Mouse (Mus musculus) layer of hippocampus, postnatal 36 days (tissue): ENCODE data around the gene Sri. TPM values are rescaled to one million over a fixed set of nuclear protein-coding genes. Genes with fewer than 3 reads are reported as not detected.
"Not testable (repeated sequence)": the region's sequence is repeated elsewhere in the genome, so short reads cannot be mapped to it uniquely, and the experiment has no call there.

Experiments
- DNase-seq, 2 experiments: peaks; one replicate each; pipeline ENCODE4 v3.0.0; 2022
- total RNA-seq, 2 experiments: library from RNA; stranded (reverse); gene quantifications; 2 replicates each; pipeline ENCODE4 v1.2.3; 2021

Gene Sri
- 100 to 1,000 TPM; 107 to 111 TPM for total RNA-seq

- no peak for DNase-seq
Observed at GRCm38 (mm10) chr5:8045855-8046254, at the start of gene Sri. Sri (plus strand) TSS chr5:8046078.

GRCm38 (mm10) chr5:7996401-7997044 is 49.4 kb upstream of the Sri start:
- DNase-seq: peak in 1 of 2 experiments; percentile 4

DNA sequence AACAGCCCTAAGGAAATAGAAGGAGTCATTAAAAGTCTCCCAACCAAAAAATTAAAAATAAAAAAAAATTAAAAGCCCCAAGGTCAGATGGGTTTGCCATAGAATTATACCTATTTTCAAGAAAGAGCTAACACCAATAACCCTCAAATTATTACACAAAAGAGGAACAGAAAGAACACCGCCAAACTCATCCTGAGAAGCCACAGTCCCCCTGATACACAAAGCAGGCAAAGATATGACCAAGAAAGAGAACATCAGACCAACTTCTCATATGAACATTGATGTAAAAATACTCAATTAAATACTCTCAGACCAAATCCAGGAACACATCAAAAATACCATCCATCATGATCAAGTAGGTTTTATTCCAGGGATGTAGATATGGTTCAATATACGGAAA is 48.8 kb upstream of the Sri start:
- DNase-seq: no peak

DNA sequence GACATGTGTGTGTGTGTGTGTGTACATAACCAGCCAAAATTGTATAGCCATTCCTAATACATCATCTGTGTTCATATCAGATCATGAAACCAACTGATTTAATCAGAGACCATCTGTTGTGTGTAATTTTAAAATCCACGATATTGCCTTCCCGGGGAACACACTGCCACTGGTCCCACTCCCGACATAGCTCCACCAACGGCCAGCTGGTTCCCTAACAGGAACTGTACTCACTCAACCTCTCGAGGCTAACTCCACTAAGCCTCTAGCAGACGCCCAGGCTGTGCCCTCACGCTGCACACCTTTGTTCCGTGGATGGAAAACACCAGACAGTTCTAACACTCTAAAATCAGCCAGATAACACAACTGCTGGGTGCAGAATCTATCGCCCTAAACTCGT is 45.4 kb upstream of the Sri start:
- peak; percentile 28 to 30 for DNase-seq

- no peak for DNase-seq
Observed at GRCm38 (mm10) chr5:8002827-8003226, 43.1 kb upstream of the Sri start.

DNA sequence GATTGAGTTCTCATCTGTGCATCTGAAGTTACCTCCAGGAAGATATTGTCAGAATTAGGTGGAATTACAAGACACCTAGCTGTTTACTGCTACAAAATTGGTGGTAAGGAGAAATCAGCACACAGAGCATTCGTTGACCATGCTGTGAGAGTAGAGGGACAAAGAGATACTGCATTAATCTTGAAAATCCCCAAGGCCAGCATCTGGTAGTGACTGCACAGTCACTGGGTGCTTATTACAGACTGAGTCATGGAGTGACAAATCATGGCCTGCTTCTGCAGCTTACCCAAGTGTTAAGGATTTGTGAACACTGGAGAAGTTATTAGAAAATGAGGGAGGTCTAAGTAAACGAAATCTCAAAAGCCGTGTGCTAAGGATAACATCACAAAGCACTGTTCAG is 32.6 kb upstream of the Sri start:
- DNase-seq: no peak

DNA sequence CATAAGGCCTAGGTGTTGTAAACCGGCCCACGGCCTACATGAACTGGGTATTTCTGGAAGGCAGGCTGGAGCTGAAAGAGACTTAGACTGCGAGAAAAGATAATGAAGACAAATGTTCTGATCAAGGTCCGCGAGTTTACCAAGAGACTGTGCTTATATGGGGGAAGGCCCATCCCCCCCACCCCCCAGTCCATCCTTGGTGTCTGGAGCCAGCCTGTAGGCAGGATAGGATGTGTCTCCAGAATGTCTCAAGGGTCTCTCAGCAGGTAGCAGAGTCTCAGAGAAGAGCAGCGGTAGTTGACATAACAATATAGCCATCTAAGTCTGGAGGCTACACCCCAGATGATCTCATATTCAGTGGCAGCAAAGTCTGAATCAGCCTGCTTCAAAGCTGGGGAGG is 11.3 kb upstream of the Sri start:
- not testable (repeated sequence) for DNase-seq

DNA sequence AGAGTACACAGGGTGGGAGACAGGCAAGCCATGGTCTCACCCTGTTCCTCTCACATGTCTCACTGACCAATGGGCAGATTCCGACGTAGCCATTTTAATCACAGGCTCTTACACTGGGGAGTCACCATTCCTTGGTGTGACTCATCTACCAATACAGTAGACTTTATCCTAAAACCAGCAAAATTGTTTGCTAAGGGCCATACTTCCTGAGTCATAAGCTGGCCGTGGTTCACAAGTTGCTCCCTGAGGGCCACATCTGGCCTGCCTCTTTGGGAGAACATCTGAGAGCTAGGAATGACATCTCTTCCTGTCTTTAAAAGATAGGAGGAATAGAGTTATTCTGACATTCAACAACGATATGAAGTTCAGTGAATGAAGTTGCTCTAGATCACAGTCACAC is 7.9 kb downstream of the Sri start:
- DNase-seq: no peak

DNA sequence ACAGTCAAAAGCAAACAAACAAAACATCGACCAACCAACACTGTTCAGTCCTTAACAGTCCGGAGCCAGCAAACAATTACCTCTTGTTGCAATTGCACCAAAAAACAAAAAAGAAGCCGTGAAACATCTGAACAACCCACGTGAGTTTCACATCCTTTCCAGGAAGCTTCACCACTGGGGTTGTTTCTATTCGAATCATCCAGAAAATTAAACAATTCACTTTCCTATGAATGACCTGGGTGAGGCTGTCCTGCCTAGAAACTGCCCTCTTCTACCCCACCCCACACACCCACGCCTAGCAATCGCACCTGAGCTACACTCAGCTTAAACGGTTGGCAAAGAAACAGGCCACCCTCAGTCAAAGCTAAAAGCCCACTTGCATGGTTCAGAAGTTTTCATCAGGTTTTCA is 9.8 kb downstream of the Sri start:
- DNase-seq: no peak

- DNase-seq: peak; percentile 84 to 86
Observed at GRCm38 (mm10) chr5:8056141-8057017, 10.5 kb downstream of the Sri start.

- DNase-seq: no peak
Observed at GRCm38 (mm10) chr5:8057018-8057323, 11.1 kb downstream of the Sri start.

GRCm38 (mm10) chr5:8058056-8058455 is 12.2 kb downstream of the Sri start:
- no peak for DNase-seq

DNA sequence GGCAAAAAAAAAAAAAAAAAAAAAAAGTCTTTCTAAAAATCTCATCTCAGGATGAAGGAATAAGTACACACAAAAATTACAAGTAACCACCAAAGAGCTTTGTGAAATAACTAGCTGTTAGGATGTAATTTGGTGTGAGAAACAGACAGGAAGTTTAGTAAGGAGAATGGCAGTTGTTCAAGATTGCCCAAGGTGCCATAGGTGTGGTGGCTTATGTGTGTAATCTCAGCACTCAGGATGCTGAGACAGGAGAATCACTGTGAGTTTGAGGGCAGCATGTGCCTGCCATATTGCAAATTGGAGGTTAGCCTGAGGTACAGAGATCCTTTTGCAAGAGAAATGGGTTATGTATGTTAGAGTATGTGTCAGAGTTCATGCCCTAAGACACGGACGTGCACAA is 16.6 kb downstream of the Sri start:
- DNase-seq: no peak

DNA sequence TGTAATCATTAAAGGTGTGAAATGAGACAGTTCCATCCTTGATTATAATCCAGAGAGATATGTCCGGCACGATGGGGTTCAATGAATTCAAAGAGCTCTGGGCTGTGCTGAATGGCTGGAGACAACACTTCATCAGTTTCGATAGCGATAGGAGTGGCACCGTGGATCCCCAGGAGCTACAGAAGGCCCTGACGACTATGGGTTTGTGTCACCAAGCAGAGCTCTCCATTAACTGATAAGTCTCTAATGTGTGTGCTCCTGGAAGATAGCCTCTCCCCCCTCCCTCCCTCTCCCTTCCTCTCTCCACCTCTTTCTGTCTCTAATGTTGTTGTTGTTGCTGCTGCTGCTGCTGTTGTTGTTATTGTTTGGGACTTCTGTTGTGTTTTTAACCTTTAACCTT is 17.3 kb downstream of the Sri start:
- DNase-seq: no peak

DNA sequence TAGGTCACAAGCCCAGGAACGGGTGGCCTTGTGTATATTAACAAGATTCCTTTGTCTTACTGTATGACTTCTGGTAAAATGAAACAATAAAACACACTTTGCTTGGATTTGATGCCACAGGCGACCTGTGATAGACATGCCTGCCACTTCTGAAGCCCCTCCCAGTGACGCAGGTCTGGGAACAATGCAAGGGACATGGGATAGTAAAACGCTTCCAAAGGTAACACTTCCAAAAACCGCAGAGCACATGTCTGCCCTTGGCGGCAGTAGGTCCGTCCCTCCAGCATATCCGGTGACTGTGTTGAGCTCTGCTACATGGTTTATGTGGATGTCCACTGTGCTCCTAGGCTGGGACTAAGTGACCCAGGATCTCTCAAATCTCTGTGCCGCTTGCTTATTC is 27.5 kb downstream of the Sri start:
- no peak for DNase-seq

GRCm38 (mm10) chr5:8073901-8074561 is 28.2 kb downstream of the Sri start:
- no peak for DNase-seq

DNA sequence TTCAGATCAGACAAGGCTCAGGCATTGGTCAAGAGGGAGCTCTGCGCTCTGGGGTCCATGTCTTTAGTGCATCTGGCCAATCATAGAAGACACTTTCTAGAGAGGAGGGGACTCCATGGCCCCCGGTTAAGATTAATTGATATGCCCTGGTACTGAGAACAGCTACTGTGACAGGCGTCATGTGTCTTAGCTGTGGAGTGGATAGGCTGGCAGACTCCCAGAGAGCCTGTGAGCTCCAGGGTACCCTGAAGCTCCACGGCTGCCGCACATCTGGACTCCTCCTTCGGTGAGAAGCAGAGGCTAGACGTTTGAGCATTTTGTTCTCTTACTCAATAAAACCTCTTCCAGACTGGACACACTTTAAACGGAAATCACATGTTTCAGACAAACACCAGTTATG is 31.6 kb downstream of the Sri start:
- no peak for DNase-seq

GRCm38 (mm10) chr5:8082800-8083509 is 37.1 kb downstream of the Sri start:
- no peak for DNase-seq

DNA sequence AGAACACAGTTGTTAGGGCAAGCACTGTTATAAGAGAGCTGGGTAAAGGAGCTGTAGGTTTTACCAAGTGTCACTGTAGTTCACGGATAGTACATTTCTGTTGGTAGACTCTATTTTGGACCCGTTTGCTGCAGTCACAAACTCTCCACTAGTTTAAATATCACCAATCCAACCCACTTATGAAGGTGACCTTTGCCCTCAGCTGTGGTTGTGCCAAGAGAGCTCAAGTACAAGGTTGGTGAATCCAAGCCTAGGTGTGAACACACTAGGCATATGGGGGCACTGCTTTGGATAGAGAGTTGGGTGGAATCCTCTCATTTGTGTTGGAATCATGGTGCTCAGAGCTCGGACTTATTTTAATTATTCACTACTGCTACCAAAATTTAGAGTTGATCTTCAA is 39.8 kb downstream of the Sri start:
- no peak for DNase-seq

- no peak for DNase-seq
Observed at GRCm38 (mm10) chr5:8088147-8088546, 42.3 kb downstream of the Sri start.

DNA sequence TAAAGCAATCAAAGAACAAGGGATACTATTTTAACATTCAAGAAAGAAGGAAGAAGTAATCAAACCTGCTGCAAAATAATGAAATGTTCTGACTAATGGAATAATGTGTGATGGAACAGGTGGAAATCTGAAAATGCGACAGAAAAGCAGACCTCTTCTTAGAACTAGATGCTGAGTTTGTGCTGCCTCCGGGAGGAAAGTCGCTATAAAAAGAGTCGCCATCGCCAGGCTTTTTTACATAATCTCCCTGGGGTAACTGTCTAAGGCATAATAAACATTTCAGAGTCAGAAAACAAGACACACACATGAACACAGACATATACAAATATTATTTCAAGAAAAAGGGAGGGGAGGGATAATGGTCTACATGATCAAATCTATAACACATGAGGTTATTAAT is 49.0 kb downstream of the Sri start:
- no peak for DNase-seq

DNA sequence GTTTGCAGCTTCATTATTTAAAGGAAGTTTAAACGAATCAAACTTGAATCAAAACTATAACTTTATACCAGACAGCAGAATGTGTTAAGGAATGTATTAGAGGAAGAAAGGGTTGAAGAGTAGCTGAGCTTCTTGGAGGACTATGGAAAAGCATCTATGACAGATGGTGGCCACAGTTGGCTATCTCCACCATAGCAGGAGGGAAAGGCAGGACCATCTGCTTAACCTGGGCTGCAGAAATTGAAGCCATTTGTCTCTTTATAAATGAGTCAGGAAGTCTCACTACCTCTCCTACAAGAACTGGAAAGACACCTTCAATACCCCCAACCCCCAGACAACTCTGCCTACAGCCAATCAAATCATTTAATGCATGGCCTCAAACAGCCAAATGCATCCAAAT is 49.8 kb downstream of the Sri start:
- no peak for DNase-seq

DNA sequence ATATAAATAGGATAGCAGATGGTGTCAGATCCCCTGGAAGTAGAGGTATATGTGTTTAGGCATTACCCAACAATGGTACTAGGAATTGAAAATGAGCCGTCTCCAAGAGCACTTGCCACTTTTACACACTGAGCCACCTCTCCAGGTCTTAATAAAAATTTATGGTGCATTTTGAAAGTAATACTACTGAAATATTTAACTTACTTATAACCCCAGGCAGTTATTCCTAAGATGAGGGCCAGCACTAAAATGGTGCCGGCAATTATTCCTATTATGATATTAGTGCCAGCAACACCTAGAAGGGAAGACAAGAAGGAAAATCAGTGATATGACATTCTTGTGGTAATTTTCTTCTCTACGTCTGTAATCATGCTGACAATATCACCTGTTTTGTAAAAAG is 65.8 kb downstream of the Sri start:
- DNase-seq: no peak
